Mouse (Mus musculus) c-Kit-positive CD71-positive TER-119-negative erythroid progenitor cells, embryonic 14.5 days (primary cell): ENCODE data around the gene Stx8.

Experiments
- DNase-seq: peaks from one replicate; pipeline ENCODE4 v3.0.0-alpha.2; 2013; ENCODE audit warnings: low read depth

Gene Stx8

GRCm38 (mm10) chr11:68145586-68146455, 179.8 kb downstream of the Stx8 start:
- DNase-seq, result no peak

GRCm38 (mm10) chr11:68146456-68146851, 180.5 kb downstream of the Stx8 start:
- DNase-seq, result no peak

GRCm38 (mm10) chr11:68150938-68151337, 184.9 kb downstream of the Stx8 start:
- DNase-seq, result no peak

GRCm38 (mm10) chr11:68155821-68156220, 189.8 kb downstream of the Stx8 start:
- DNase-seq, result no peak

GRCm38 (mm10) chr11:68158166-68158565, 192.2 kb downstream of the Stx8 start:
- no peak for DNase-seq

GRCm38 (mm10) chr11:68159867-68160266, 193.9 kb downstream of the Stx8 start:
- DNase-seq, result no peak

- DNase-seq, result no peak
These were observed 198.4 kb downstream of the Stx8 start for GRCm38 (mm10) chr11:68164408-68164807.

- DNase-seq, result no peak
These were observed 202.4 kb downstream of the Stx8 start for GRCm38 (mm10) chr11:68168427-68168826.

GRCm38 (mm10) chr11:68171973-68172647, 206.1 kb downstream of the Stx8 start:
- DNase-seq, result no peak

GRCm38 (mm10) chr11:68172648-68173045, 206.7 kb downstream of the Stx8 start:
- DNase-seq, result no peak

GRCm38 (mm10) chr11:68176550-68176949, 210.6 kb downstream of the Stx8 start:
- DNase-seq, result no peak

- DNase-seq, result no peak
These were observed 211.4 kb downstream of the Stx8 start for GRCm38 (mm10) chr11:68177415-68177814.

GRCm38 (mm10) chr11:68185647-68186046, 219.7 kb downstream of the Stx8 start:
- DNase-seq, result no peak

- no peak for DNase-seq
These were observed 221.2 kb downstream of the Stx8 start for GRCm38 (mm10) chr11:68187242-68187641.

GRCm38 (mm10) chr11:68188695-68189201, 222.8 kb downstream of the Stx8 start:
- no peak for DNase-seq

- no peak for DNase-seq
These were observed 224.9 kb downstream of the Stx8 start for GRCm38 (mm10) chr11:68190849-68191248.

- no peak for DNase-seq
These were observed 229.2 kb downstream of the Stx8 start for GRCm38 (mm10) chr11:68195168-68195567.

GRCm38 (mm10) chr11:68195693-68196176, 229.7 kb downstream of the Stx8 start:
- DNase-seq, result no peak

GRCm38 (mm10) chr11:68196566-68196965, 230.6 kb downstream of the Stx8 start:
- no peak for DNase-seq

GRCm38 (mm10) chr11:68197471-68197870, 231.5 kb downstream of the Stx8 start:
- no peak for DNase-seq

GRCm38 (mm10) chr11:68198696-68199095, 232.7 kb downstream of the Stx8 start:
- DNase-seq, result no peak

- DNase-seq, result no peak
These were observed 233.1 kb downstream of the Stx8 start for GRCm38 (mm10) chr11:68199103-68199502.
